Mouse (Mus musculus) bone marrow macrophage, adult 2 months (primary cell): Measurements from ENCODE around the gene Mapk8. TPM values are rescaled to one million over a fixed set of nuclear protein-coding genes. Genes with fewer than 3 reads are reported as not detected.
"Not testable (repeated sequence)": the region's sequence is repeated elsewhere in the genome, so short reads cannot be mapped to it uniquely, and the experiment has no call there.

Source experiments
- H3K27ac ChIP-seq: 2 replicates; pipeline ENCODE4 v1.5.1; 2012; ENCODE audit warnings: low read depth, low read length; ENCODE audit not compliant: insufficient read depth
- H3K4me1 ChIP-seq: 2 replicates; pipeline ENCODE4 v1.6.1; 2012; ENCODE audit warnings: low read length; ENCODE audit not compliant: control insufficient read depth, insufficient read depth
- H3K4me3 ChIP-seq: 2 replicates; pipeline ENCODE4 v1.5.1; 2012; ENCODE audit warnings: mild to moderate bottlenecking, low read length, moderate library complexity; ENCODE audit not compliant: insufficient read depth
- CTCF ChIP-seq: IDR thresholded peaks from 2 replicates; pipeline ENCODE4 v1.5.1; 2012; ENCODE audit warnings: low read depth, mild to moderate bottlenecking, low read length, moderate library complexity
- POLR2A ChIP-seq: IDR thresholded peaks from 2 replicates; pipeline ENCODE4 v1.6.1; 2012; ENCODE audit warnings: mild to moderate bottlenecking, low read depth, low read length, borderline replicate concordance
- polyA plus RNA-seq: library from polyadenylated mRNA; stranded (reverse); fragments of >200 nt; gene quantifications from 2 replicates; pipeline ENCODE4 v1.2.4, GENCODE M21; 2012; ENCODE audit not compliant: missing spikeins, insufficient read depth, insufficient read length

Gene Mapk8
- polyA plus RNA-seq, 1 experiment, result 15.7 TPM

DNA sequence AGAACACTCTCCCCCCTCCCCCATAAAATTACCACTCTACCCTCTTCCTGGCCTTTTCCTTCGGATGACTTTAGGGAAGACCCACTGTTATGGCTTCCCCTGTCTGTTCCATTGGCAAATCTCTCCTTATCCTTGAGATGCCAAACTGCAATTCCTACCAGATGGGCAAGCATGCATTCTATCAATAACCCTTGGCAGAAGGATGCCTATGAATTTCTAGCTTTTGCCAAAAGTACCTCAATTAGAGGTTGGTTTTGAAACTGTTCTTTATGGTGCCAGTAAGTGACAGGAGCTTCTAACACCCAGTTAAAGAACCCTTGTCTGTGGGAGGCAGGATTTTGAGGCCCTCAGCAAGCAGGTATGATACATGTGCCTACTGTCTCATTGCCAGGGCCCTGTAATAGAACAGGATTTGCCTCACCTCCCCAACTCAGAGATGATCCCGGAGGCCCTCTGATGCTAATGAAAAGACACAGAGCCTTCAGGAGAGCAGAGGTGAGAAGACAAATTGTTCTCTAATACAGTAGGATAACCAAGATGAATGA, 2.4 kb upstream of the Mapk8 start:
- Histone ChIP-seq H3K4me1 (peaks cover 3% of the 10 kb centered on the region), H3K4me3 (no peak overlapping the region), H3K27ac (no peak overlapping the region)
- TF ChIP-seq POLR2A (no peak), CTCF (no peak)

DNA sequence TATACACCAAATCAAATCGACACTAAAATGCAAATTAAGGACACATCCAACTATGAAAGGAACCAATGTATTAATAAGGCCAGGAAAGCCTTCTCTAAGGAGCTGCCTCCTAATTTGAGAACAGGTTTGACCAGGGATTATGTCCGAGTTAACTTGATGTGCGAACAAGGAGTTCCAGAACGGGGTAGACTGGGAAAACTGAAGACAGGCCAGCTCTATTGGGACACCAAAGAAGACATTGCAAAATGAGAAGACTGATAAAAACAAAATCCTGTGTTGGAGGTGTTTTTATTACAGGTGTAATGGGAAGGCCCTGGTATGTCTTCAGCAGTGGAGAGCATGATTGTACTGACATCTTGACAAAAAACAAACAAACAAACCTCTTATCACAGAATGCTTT, 1.3 kb upstream of the Mapk8 start:
- Histone ChIP-seq H3K4me1 (peaks cover 3% of the 10 kb centered on the region), H3K27ac (no peak overlapping the region), H3K4me3 (no peak overlapping the region)
- TF ChIP-seq CTCF (no peak), POLR2A (no peak)

DNA sequence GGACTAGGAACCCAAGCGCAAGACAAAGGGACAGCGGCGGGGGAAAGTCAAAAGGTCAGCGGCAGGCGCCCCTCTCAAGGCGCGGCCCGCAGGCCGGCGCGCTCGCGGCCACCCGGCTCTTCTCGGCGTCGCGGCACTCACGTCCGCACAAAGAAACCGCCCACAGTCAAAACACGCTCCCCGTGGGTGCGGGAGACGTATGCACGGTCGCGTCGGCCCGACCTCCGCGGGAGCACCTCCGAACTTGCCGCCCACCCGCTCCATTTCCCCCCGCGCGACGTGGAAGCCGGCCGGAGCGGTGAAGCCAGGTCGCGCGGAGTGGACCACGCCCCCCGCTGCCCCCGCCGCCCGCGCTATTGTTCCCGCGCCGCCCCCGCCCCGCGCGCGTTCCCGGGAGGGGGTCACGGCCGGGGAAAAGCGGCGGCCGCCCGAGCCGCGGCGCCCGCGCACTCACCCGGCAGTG, 366 bp downstream of the Mapk8 start:
- no peak for TF ChIP-seq CTCF
- TF ChIP-seq POLR2A, result no peak
- H3K27ac ChIP-seq, result peak overlapping the region; percentile 67

DNA sequence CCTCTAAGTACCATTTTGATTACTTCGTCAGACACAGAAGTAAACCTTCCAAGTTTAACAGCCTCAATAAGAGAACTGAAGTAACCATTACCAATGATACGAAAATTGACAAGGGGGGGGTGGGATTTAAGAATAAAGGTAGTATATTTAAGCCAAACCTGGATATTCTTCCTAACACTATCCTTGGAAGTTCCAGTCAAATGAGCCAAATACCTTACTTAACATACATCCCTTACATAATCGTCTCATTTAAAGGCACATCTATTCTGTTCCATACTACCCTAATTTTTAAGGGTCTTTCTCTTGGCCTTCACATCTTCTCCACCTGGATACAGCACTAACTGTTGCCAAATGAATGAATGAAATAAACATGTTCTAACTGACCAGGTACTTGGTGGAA, 996 bp downstream of the Mapk8 start:
- peak overlapping the region; percentile 79 for H3K4me3 ChIP-seq
- TF ChIP-seq CTCF (no peak), POLR2A (no peak)
- H3K27ac ChIP-seq, result no peak overlapping the region
- peaks cover 6% of the 10 kb centered on the region for H3K4me1 ChIP-seq

More for the DNA sequence above, 366 bp downstream of the Mapk8 start:
- Histone ChIP-seq H3K4me1 (peaks cover 5% of the 10 kb centered on the region), H3K4me3 (peak overlapping the region; percentile 79)

DNA sequence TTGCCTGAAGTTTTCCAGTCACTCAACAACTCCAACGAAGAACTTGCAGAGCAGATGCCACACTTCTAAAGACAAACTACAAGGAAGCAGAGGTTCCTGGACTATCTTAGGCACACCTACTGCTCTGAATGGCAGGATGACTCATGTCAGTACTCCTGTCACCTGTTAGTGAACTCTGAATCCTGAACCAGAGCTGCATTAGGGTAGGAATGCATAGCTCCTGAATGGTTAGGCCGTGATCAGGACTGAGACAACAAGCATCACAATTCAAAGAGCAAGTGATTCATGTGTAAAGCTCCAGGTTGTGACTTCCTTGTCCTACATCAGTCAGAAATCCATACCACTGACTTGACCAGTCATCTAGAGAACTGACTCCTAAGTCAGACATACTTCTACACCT, 3.2 kb downstream of the Mapk8 start:
- H3K4me3 ChIP-seq, result no peak overlapping the region
- no peak overlapping the region for H3K27ac ChIP-seq
- TF ChIP-seq CTCF, result no peak
- TF ChIP-seq POLR2A, result no peak
- H3K4me1 ChIP-seq, result peaks cover 10% of the 10 kb centered on the region

DNA sequence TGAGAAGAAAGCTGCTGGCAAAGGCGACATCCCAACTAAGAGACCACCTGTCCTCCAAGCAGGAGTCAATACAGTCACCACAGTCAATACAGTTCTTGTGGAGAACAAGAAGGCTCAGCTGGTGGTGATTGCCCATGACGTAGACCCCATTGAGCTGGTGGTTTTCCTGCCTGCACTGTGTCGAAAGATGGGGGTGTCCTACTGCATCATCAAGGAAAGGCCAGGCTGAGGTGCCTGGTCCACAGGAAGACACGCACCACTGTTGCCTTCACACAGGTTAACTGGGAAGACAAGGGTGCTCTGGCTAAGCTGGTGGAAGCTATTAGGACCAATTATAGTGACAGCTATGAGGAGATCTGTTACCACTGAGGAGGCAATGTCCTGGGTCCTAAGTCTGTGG, 14.5 kb downstream of the Mapk8 start:
- H3K27ac ChIP-seq, H3K4me3 ChIP-seq, H3K4me1 ChIP-seq: not testable (repeated sequence)

DNA sequence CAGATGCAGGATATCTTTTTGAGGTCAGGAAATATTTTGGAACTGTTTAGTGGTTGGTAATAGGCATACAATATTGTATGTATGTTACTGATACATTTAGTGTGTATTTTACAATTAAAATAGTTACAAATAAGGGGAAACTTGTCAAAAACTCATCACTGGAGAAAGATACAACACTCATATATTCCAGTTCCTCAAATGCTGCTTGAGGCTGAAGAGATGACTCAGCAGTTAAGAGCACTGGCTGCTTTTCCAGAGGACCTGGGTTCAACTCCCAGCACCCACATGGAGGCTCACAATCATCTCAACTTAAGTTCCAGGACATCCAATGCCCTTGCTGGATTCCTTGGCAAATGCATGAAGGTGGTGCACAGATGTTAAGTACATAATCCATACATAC, 22.8 kb downstream of the Mapk8 start:
- Histone ChIP-seq H3K4me1 (peaks cover 8% of the 10 kb centered on the region), H3K4me3 (no peak overlapping the region), H3K27ac (no peak overlapping the region)
- no peak for TF ChIP-seq POLR2A
- no peak for TF ChIP-seq CTCF

DNA sequence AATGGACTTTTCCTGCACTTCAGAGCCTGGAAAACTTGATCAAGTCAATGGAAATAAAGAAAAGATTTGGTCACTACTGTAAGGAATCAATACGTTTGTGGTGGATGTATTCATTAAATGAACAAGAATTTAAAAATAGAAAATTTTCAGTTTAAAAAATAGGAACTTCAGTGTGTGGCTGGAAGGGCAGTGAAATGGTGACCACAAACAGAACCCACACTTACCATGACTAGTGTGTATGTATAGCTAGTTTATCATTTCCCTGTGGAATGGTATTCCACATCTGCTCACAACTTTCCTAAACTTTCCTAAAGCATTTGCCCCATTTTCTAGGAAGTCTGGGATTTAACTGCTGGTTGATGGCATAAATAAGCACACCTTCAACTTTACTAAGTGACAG, 24.0 kb downstream of the Mapk8 start:
- TF ChIP-seq POLR2A (no peak), CTCF (no peak)
- peaks cover 8% of the 10 kb centered on the region for H3K4me1 ChIP-seq

DNA sequence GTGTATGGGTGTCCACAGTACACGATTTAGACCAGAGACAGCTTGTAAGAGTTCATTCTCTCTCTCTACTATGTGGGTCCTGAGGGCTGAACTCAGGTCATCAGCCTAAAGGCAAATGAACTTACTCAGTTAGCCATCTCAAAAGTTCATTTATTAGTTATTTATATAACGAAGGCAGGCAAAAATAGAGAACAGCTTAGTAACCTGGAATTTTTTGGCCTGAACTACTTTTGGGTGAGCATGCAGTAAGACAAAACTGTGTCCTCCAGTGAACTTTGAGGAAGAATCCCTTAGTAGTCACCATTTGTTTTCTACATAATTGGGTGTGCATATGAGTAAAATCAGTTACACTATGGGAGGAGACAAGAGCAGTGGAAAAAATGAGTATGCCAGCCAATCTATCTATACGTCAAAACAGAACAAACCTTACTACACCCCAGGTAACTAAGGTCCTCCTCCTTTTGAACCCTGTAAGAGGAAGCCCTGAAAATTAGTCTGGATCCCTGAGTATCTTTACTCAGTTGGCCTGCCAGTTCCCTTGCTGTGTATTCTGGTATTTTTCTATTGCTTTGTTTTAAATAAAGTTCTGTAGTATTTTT, 28.5 kb downstream of the Mapk8 start:
- no peak overlapping the region for H3K27ac ChIP-seq
- H3K4me1 ChIP-seq, result peaks cover 5% of the 10 kb centered on the region
- no peak overlapping the region for H3K4me3 ChIP-seq
- TF ChIP-seq CTCF, result no peak
- no peak for TF ChIP-seq POLR2A

More for the DNA sequence above, 24.0 kb downstream of the Mapk8 start:
- H3K27ac ChIP-seq, result no peak overlapping the region
- no peak overlapping the region for H3K4me3 ChIP-seq

DNA sequence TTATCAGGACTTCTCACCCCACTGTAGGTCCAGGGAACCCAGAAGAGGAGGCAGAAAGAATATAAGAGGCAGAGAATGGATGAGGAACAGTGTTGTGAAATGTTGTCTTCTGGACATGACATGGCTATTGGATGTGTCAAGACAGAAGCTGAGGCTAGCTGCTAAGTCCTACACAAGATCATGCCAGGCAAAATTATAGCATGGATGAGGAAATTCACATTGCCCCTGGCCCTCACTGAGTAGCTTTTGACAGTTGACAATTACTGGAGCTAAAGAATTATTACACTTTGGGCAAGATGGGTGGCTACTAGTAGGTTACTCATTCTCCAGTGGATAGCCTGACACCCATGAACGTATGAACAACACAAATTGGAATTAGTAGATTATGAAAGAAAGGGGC, 31.2 kb downstream of the Mapk8 start:
- TF ChIP-seq CTCF (no peak), POLR2A (no peak)
- Histone ChIP-seq H3K4me3 (no peak overlapping the region), H3K27ac (no peak overlapping the region), H3K4me1 (no peaks in the 10 kb centered on the region)

DNA sequence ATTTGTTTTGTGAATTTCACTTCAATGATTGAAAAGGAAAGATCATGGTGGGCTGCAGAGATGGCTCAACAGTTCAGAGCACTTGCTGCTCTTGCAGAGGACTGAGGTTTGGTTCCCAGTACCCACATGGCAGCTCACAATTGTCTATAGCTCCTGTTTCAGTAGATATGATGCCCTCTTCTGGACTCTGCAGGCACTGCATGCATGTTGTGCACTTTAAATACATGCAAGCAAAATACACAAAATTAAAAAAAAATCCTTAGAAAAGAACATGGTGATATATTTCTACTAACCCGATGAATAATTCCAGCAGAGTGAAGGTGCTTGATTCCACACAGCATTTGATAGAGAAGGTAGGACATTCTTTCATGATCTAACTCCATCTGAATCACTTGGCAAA, 44.6 kb downstream of the Mapk8 start:
- H3K4me1 ChIP-seq, result peaks cover 22% of the 10 kb centered on the region
- 0 out of 2 replicates have a peak, but pooled peaks have one; percentile 18 for TF ChIP-seq CTCF
- no peak for TF ChIP-seq POLR2A
- no peak overlapping the region for H3K27ac ChIP-seq
- H3K4me3 ChIP-seq, result no peak overlapping the region
